Mouse (Mus musculus) heart, embryonic 10.5 days (tissue): Measurements from ENCODE around the gene Slc25a51. TPM values are rescaled to one million over a fixed set of nuclear protein-coding genes. Genes with fewer than 3 reads are reported as not detected.
"Not testable (repeated sequence)": the region's sequence is repeated elsewhere in the genome, so short reads cannot be mapped to it uniquely, and the experiment has no call there.

ENCODE experiments used
- DNase-seq: peaks from one replicate; pipeline ENCODE4 v3.0.0-alpha.2; 2017; ENCODE audit warnings: low spot score
- H3K27ac ChIP-seq: fragments of 300-500 bp; sonication (generic); 2 replicates; pipeline ENCODE4 v1.5.1; 2016; ENCODE audit warnings: mild to moderate bottlenecking
- H3K27me3 ChIP-seq: fragments of 300-500 bp; sonication (generic); 2 replicates; pipeline ENCODE4 v1.6.1; 2016; ENCODE audit warnings: mild to moderate bottlenecking; ENCODE audit not compliant: poor library complexity, insufficient read depth, severe bottlenecking
- H3K36me3 ChIP-seq: fragments of 300-500 bp; sonication (generic); 2 replicates; pipeline ENCODE4 v1.6.1; 2016; ENCODE audit warnings: mild to moderate bottlenecking, moderate library complexity
- H3K4me1 ChIP-seq: fragments of 300-500 bp; sonication (generic); 2 replicates; pipeline ENCODE4 v1.6.1; 2016; ENCODE audit warnings: mild to moderate bottlenecking
- H3K4me3 ChIP-seq: fragments of 300-500 bp; sonication (generic); 2 replicates; pipeline ENCODE4 v1.5.1; 2016; ENCODE audit warnings: mild to moderate bottlenecking, moderate library complexity
- H3K9me3 ChIP-seq: fragments of 300-500 bp; sonication (generic); 2 replicates; pipeline ENCODE4 v1.6.1; 2016; ENCODE audit warnings: mild to moderate bottlenecking, moderate library complexity
- WGBS: fragments of 180-500 bp; shearing (Covaris S2); methylation state at CpG from one replicate; pipeline ENCODE4 v1.1.7; 2016; 5-methylcytosine and 5-hydroxymethylcytosine counted together
- microRNA-seq: library from miRNA; unstranded; fragments of <30 nt; microRNA quantifications from one replicate; pipeline ENCODE4, GENCODE M21; 2017
- polyA plus RNA-seq: library from polyadenylated mRNA; unstranded; fragments of >200 nt; fragmentation: Nextera tagmentation; extraction: Ambion mirVana; gene quantifications from 2 replicates; pipeline ENCODE4 v1.2.1, GENCODE M21; 2016

The Slc25a51 gene
- polyA plus RNA-seq, 1 experiment from 2014 or later, result 66.2 TPM

GRCm38 (mm10) chr4:45387296-45387695 lies 21.3 kb downstream of the Slc25a51 start:
- H3K4me1 ChIP-seq, H3K27me3 ChIP-seq, H3K36me3 ChIP-seq, H3K9me3 ChIP-seq, H3K27ac ChIP-seq, DNase-seq, H3K4me3 ChIP-seq: not testable (repeated sequence)
- 90% methylated on average over 5 of the region's 5 CpGs for WGBS

GRCm38 (mm10) chr4:45382133-45382532 lies 26.4 kb downstream of the Slc25a51 start:
- not testable (repeated sequence) for DNase-seq, H3K9me3 ChIP-seq, H3K27ac ChIP-seq, H3K4me1 ChIP-seq, H3K27me3 ChIP-seq, H3K4me3 ChIP-seq, H3K36me3 ChIP-seq
- WGBS, result 54% methylated on average over 2 of the region's 2 CpGs

- not testable (repeated sequence) for H3K27ac ChIP-seq, H3K4me3 ChIP-seq, H3K9me3 ChIP-seq, DNase-seq, H3K27me3 ChIP-seq, H3K4me1 ChIP-seq
- 88% methylated on average over 10 of the region's 10 CpGs for WGBS
- H3K36me3 ChIP-seq, result peaks cover 20% of the 10 kb centered on the region
Observed at GRCm38 (mm10) chr4:45380903-45381580, 27.5 kb downstream of the Slc25a51 start.

- DNase-seq, result no peak
- WGBS, result 83% methylated on average over 4 of the region's 4 CpGs
- Histone ChIP-seq H3K4me1 (no peaks in the 10 kb centered on the region), H3K36me3 (peaks cover 59% of the 10 kb centered on the region), H3K27me3 (no peaks in the 10 kb centered on the region), H3K9me3 (no peaks in the 10 kb centered on the region), H3K27ac (no peak overlapping the region), H3K4me3 (no peak overlapping the region)
Observed at GRCm38 (mm10) chr4:45376573-45376972, 32.0 kb downstream of the Slc25a51 start.

DNA sequence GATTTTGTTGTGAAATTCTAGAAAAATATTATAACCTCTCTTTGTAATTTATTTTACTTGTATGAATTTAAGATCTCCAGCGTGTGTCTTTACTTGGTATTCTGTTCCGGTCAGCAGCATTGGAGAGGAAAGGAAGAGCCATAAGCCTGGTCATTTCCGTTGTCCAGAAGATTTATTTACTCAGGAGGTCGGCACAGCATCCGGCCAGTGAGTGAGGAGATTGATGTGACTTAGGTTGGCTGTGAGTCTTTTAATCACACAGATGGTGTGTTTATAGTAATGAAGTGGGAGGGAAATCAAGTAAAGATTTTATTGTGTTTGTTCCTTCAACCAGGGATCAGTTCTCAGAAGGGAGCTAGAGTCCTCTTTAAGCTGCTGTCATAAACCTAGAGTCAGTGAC lies 33.7 kb downstream of the Slc25a51 start:
- Histone ChIP-seq H3K36me3 (peaks cover 75% of the 10 kb centered on the region), H3K4me1 (no peaks in the 10 kb centered on the region), H3K27ac (no peak overlapping the region), H3K27me3 (no peaks in the 10 kb centered on the region), H3K9me3 (no peaks in the 10 kb centered on the region), H3K4me3 (no peak overlapping the region)
- WGBS, result 85% methylated on average over 5 of the region's 5 CpGs
- no peak for DNase-seq

GRCm38 (mm10) chr4:45371261-45371660 lies 37.3 kb downstream of the Slc25a51 start:
- no peak for DNase-seq
- H3K27me3 ChIP-seq, result no peaks in the 10 kb centered on the region

GRCm38 (mm10) chr4:45356653-45357052 lies 51.9 kb downstream of the Slc25a51 start:
- H3K9me3 ChIP-seq, result no peaks in the 10 kb centered on the region
- H3K4me3 ChIP-seq, result no peak overlapping the region
- H3K4me1 ChIP-seq, result no peaks in the 10 kb centered on the region
- H3K27ac ChIP-seq, result no peak overlapping the region
- no peaks in the 10 kb centered on the region for H3K27me3 ChIP-seq
- H3K36me3 ChIP-seq, result peaks cover 26% of the 10 kb centered on the region
- 85% methylated on average over 3 of the region's 3 CpGs for WGBS
- DNase-seq, result no peak

More at GRCm38 (mm10) chr4:45371261-45371660, 37.3 kb downstream of the Slc25a51 start:
- WGBS, result 89% methylated on average over 3 of the region's 3 CpGs
- H3K4me1 ChIP-seq, result no peaks in the 10 kb centered on the region
- no peaks in the 10 kb centered on the region for H3K9me3 ChIP-seq
- H3K27ac ChIP-seq, result no peak overlapping the region
- no peak overlapping the region for H3K4me3 ChIP-seq
- H3K36me3 ChIP-seq, result peaks cover 77% of the 10 kb centered on the region

Small RNA genes within 50 kb of the gene (microRNA-seq; reads per million reads assigned to microRNA genes)
- not detected for gene Gm25692

Other genes starting within 250 kb of the Slc25a51 start
- gene Frmpd1, start 223.9 kb downstream of the Slc25a51 start, polyA plus RNA-seq, result 4.1 and 4.3 TPM in 2 replicates
- 11.9 and 17.0 TPM in 2 replicates for gene Trmt10b, start 111.6 kb downstream of the Slc25a51 start, polyA plus RNA-seq
- gene Dcaf10, start 66.7 kb downstream of the Slc25a51 start, polyA plus RNA-seq, result 9.1 and 9.9 TPM in 2 replicates
- 51.1 and 84.1 TPM in 2 replicates for gene Exosc3, start 66.0 kb downstream of the Slc25a51 start, polyA plus RNA-seq
- gene Shb, start 123.7 kb upstream of the Slc25a51 start, polyA plus RNA-seq, result 8.2 and 8.3 TPM in 2 replicates